Mouse (Mus musculus) ovary, postnatal 10 days (tissue): Measurements from ENCODE around the gene Ccr2.
"Not testable (repeated sequence)": the region's sequence is repeated elsewhere in the genome, so short reads cannot be mapped to it uniquely, and the experiment has no call there.

Experiments used
- DNase-seq: peaks from one replicate; pipeline ENCODE4 v3.0.0; 2022; ENCODE audit warnings: low spot score

Ccr2 gene

DNA sequence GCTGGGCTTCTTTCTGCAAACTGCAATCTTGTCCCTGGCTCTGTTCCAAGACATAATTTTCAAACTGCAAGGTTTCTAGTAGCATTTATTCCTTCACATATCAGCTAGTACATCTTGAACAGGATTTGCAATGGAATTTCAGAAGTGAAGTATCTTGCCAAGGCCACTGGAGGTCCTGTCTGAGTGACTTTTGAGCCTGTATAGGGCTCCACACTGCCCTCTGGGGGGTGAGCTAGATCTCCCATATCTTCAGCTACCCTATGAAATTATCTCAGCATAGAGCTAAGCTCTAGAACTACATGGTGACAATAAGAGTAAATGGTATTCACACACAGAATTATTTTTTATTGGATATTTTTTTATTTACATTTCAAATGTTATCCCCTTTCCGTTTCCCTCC, 16.7 kb downstream of the Ccr2 start:
- no peak for DNase-seq

DNA sequence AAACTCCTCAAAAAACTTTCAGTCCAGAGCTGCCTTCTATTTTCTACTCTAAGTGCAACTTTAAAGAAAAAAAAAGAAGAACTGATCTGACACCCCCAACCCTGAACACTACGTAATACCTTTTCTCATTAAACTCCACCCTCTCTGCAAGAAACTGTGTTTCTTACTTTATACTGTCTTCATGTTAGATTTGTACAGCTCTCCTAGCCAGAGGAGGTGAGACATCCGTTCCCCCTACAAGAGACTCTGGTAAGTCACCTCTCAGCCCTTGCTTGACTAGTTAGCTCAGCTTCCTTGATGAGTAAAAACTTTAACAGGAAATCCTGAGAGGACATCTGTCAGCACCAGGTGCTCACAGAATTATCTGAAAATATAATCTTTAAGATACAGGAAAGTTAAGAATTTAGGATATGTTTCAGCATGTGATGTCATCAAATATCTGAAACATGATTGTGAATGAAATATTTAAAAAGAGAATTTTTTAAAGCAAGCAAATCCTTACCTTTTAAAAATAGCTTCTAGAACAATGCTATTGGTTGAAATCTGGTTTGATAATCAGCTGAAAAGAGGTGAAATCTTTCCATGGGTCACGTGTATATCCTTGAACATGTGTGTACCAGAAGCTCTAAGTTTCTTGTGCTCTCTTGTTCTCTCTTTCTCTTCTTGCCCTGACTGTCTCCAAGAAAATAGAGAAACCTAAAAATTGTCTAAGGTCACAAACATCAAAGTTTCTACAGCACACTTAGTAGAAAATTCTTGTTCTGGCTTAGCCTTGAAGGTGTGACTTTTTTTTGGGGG, 19.8 kb downstream of the Ccr2 start, which contains the start of gene Ccr5:
Ccr5 (plus strand) TSS at position 157 of the 798 bp plus-strand sequence.
- no peak for DNase-seq

DNA sequence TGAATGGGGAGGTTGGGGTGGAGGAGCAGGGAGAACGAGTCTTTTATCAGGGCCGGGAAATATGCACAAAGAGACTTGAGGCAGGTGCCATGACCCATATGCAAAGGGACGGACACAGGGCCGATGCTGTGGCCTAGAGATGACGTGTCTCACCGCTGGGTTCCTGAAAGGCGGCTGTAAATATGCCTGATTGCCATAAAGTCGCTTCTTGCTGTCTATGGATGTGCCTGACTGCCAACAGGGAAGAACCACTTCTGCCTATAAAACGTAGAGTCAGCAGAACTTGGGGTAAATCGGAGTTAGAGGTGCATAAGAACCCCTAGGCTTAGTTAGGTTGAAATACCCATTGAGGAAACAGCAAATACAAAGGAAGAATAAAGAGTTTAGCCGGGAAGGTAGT, 23.8 kb downstream of the Ccr2 start:
- no peak for DNase-seq

DNA sequence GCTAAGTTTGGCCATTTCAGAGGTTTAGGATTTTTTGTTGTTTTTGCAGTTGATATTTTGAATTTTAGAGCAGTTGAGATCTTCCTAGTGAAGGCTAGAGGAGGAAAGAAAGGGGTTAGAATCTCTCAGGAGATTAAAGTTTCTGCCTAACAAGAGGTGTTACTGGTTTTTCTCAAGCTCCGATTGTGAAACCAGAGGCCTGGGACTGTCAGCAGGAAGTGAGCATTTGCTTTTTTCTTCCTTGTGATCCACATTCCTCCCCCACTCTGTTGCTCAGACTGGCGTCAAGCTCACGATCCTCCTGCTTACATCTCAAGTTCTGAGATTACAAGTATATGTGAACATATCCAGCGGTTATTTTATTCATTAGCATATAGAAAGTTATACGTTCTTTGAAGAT, 24.6 kb downstream of the Ccr2 start:
- DNase-seq = no peak

DNA sequence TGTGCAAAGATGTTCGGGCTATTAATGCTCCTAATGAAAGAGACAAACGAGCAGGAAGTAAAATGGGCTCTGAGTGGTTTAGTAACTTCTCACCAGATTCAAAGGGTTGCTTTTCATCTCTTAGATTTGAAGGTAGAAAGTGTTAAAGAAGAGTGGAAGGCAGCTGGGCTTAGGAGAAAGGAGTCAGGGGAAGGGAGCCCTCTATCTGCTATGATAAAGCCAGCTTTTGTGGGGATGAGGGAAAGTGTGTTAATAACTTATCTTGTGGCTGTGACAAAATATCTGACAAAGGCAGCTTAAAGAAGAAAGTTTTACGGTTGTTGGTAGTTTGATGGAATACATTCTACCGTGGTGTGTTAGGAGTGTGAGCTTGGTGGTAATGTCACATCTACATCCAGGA, 25.7 kb downstream of the Ccr2 start:
- no peak for DNase-seq

DNA sequence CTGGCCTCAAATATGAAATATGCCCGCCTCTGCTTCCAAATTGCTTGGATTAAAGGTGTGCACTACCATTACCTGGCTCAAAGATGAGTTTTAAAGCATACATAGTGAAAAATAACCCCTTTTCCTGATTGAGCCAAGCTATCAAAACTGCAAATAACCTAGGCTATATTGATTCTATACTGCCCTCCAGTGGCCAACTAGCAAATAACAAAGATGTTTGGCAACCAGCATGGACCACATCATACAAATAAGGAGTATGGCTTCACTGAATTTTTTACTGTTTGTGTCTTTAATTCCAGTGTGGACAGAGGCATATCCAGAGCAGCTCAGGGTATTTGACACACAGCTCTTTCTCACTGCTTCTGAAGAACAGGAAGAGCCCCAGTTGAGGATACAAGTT, 26.6 kb downstream of the Ccr2 start:
- no peak for DNase-seq

DNA sequence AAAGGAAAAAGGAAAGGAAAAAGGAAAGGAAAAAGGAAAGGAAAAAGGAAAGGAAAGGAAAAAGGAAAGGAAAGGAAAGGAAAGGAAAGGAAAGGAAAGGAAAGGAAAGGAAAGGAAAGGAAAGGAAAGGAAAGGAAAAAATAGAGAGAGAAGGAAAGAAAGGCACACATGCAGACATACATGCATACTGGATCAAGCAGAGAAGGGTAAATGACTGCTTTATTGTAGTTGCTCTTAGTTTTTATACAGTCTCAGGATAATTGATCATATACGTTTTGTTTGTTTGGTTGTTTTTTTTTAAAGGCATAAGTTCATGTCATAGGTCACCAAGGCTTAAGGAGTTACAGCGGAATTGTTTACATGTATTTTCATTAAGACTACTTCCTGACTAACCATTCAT, 31.1 kb downstream of the Ccr2 start:
- DNase-seq = not testable (repeated sequence)

DNA sequence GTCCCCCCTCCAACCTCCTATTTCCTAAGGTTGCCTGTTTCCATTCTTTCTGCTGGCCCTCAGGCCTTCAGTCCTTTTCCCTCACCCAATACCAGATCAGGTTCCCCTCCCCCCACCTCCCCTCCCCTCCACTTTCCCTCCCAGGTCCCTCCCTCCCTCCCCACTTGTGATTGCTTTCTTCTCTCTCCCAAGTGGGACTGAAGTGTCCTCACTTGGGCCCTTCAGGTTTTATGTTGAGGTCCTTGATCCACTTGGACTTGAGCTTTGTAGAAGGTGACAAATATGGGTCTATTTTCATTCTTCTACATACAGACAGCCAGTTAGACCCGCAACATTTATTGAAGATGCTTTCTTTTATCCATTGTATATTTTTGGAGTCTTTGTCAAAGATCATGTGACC, 33.2 kb downstream of the Ccr2 start:
- DNase-seq = not testable (repeated sequence)

DNA sequence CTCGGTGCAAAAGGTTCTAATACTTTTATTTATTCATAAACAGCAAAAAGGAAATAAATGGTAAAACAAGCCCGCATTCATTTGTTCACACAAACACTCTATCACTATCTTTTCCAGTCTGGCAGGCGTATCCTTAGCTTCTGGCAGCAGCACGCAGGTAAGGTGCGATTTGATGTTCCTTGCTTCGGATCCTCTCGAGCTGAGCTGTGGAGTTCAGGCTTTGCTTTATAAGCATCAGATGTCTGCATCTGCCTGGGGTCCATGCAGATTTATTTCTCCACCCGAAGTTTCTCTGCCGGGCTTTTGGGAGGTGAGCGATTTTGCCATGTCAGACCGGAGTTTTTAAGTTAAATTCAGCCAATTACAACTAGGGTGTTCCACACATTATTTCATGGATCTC, 35.9 kb downstream of the Ccr2 start:
- no peak for DNase-seq

DNA sequence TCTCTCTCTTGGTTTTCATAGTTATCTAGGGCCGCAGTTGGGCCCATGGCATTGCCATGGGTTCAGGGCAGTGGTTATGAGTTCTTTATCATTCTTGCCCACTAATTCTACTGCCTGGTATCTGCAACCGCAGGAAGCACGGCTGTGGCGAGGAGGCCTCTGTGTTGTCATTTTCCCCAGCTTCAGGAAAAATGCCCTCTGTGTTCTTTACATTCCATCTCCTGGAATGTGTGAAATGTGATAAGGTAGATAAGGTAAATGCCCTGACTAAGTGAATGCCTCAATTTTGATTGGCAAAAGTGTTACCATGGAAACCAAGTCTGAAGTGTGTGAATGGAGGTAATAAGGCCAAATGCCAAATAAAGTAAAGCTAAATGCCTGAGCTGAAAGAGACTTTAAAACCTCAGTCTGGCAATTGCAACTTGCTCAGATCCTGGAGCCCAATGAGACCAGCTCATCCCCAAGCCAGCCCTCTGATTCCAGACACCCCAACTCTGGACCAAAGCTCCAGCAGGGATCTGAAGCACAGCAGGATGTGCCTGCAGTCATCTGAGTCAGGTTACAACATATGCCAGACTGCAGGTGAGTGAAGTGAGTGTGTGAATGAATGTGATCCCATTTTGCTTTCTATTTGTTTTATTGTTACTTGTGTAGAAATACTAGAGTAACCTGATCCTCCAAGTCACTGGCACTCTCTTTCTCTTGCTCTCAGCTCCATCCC, 36.5 kb downstream of the Ccr2 start:
- DNase-seq = no peak

DNA sequence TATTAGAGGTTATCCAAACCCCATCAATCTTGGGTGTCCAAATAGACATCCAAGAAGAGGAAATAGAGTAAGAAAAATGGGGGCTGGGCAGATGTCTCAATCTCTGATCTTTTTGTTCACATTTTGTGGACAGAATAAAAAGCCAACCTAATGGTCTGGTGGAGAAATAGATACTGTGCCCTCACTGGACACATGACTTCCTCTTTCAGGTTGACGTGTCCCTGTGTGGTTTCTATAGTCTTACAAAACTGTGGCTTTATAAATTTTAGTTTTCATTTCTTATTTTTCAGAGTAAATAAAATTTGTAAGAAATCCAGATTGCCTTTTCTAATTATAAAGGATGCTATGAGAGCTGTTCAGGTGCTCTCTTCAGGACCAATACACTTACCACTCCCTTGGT, 41.9 kb downstream of the Ccr2 start:
- no peak for DNase-seq

DNA sequence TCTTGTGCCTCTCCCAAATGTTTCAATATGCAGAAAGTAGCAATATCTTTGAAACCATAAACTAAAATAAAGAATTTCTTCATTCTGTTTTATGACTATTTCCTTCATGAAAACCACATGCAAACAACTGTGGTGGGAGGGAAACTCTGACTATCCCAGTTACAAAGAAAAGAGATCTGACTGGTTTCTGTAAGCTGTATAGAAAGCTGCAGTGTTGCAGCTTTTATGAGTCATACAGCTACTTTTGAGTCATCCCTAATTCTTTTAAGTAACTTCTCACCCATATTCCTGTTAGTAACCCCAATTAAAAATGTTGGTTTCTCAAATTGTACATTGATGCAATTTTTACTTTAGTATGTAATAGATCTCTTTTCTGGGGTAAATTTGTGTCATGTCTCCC, 44.6 kb downstream of the Ccr2 start:
- DNase-seq = no peak
